Mouse (Mus musculus) kidney, postnatal 10 days (tissue): ENCODE results near the gene Cmip.

Source experiments
- DNase-seq: peaks from one replicate; pipeline ENCODE4 v3.0.0; 2021; ENCODE audit warnings: mixed read lengths

Cmip gene

DNA sequence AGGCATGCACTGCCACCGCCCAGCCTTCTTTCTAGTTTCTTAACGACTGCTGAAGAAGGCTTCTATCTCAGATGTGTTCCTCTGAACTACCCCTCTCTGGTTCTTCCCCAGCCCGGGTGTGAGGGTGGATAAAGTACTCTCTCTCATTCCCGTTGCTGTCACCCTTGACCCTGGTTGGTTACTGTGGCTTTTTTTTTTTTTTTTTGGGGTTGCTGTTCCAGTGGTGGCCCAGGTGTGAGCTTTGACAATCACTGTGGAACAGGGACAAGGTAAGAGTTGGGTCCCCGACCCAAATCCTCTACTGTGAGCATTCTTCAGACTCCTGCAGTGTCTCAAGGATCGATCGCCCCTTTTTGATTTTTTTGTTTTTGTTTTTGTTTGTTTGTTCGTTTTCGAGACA, 214.8 kb downstream of the Cmip start:
- no peak for DNase-seq

- no peak for DNase-seq
Observed at GRCm38 (mm10) chr8:117472332-117472731, 215.5 kb downstream of the Cmip start.

DNA sequence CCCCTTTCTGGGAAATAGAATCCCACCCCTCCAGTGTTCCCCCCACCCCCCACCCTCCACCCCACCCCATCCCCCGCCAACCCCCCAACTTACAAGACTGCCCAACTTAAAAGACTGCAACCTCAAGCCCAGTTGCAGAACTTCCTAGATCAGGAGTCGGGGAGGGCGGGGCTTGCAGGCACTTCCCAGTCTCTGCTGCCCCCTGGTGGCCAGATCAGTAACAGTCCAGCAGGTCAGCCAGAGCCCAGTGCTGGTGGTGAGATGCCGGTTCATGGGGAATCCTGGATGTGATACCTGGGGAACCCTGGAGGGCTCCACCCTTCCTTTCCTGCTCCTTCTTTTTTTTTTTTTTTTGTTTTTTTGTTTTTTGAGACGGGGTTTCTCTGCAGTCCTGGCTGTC, 218.1 kb downstream of the Cmip start:
- DNase-seq: peak; percentile 97

GRCm38 (mm10) chr8:117475819-117476218, 219.0 kb downstream of the Cmip start:
- no peak for DNase-seq

DNA sequence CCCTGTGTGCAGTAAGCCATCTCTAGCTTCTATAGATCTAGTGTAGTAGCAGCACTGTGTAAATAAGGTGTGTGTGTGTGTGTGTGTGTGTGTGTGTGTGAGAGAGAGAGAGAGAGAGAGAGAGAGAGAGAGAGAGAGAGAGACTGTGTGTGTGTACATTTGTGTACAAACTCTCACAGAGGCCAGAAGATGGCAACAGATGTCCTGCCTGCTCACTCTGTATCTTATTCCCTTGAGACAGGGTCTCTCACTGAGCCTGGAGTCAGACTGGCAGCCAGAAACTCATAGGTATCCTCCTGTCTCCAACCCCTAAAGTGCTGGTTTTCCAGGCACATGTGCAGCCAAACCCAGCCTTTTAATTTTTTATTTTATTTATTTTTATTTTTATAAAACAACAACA, 221.2 kb downstream of the Cmip start:
- no peak for DNase-seq

GRCm38 (mm10) chr8:117479996-117480395, 223.1 kb downstream of the Cmip start:
- no peak for DNase-seq

DNA sequence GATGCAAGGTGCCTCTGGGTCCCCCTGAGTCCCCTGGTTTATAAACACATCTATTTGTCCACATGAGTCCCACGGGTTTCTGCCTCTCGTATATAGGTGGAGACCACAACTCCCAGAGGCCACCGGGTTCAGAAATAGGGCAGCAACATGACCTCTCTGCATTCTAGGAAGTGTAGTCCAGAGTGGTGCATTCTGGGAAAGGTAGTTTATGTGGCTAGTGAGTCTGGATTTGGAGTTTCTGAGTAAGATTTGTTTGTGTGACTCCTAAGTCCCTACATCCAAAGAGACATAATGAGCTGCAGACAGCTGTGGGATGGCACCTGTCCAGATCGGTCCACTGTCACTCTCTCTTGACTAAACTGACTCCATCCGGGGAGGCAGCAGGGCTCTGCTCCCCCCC, 223.7 kb downstream of the Cmip start:
- no peak for DNase-seq

DNA sequence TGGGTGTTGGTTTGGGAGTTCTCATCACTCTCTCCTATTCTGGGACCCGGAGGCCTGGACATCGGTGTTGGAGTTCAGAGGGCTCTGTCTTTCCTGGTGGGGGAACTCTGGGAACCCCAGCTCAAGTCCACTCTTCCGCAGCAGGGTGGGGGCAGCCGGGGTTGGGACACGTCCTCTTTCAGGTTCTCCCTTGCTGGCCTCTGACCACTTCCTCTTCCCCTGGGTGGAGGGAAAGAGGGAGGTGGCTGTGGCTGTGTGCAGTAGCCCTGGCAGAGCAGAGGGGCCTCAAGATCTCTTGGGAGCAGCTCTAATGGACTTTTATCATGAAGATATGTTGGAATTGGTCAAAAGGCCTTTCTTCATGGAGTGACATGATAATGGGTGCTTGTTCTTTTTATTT, 225.0 kb downstream of the Cmip start:
- DNase-seq: no peak

DNA sequence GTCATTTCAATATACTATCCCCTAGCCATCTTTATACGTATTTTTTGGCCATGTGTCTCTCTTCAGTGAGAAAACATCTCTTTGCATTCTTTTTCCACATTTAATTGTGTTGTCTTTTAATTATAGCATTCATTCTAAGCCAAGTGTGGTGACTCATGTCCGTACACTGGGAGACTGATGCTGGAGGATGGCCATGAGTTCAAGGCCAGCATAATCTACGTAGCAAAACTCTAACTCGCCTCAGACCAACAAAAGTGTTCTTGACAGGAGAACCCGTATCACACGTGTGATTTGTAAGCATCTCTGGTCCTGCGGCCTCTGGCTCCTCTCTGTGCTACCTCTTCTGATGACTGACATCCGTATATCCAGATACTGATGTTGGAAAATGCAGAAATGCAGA, 227.9 kb downstream of the Cmip start:
- DNase-seq: no peak

GRCm38 (mm10) chr8:117485316-117485715, 228.5 kb downstream of the Cmip start:
- DNase-seq: no peak

DNA sequence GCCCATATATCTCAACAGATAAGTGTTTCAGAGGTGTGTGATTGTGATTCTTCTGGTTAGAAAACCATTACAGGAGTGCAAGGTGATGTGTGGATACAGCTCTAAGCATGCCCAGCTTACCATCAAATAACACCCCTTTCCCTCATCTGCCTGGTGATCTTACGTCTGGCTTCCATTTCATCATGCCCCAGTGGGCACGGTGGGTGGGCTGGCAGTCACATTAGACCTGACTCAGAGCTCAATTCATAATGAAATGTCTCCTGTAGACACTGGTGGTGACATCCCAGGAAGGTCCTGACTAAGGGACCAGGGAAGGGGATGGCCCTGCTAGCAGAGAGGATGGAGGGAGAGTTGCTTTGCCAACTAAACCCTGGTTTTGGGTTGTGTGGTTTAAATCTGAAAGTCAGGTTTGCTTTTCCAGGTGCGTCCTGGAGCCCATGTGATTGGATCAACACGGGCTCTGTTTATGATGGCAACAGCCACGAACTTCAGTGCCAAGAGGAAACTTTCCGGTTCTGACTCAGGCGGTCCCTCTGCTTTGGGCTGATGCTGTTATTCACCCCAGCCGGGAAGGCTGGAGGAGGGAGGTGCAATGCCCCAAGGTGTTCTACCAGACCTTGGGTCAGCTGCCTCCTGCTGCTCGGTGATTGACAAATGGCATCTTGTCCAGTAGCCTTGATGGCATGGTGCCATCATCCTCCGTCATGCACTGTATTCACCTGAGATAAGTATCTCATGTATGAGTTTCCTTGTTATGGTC, 231.6 kb downstream of the Cmip start:
- DNase-seq: no peak

- DNase-seq: no peak
Observed at GRCm38 (mm10) chr8:117493543-117493942, 236.7 kb downstream of the Cmip start.

DNA sequence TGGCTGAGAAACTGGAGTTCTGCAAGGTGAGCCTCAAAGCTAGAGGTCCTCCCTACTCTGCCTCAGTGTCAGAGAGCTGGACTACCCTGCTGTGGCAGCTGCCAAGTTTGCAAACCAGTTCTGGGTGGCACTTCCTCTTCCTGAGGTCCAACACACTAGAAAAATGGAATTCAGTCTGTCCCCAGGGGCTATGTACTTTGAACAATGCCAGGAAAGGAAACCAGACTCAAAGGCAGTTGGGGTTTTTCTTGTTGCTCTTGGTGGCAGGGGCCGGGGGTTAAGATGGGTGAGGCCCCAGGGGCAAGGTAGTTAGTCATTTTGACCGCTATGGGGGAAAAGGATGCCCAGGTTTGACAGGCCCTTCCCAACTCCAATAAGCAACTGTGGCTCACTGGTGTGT, 238.0 kb downstream of the Cmip start:
- DNase-seq: no peak

GRCm38 (mm10) chr8:117498179-117498914, 241.5 kb downstream of the Cmip start, which contains the start of gene Plcg2:
Gene Plcg2 (plus strand): TSS chr8:117498291.
- DNase-seq: peak; percentile 61

DNA sequence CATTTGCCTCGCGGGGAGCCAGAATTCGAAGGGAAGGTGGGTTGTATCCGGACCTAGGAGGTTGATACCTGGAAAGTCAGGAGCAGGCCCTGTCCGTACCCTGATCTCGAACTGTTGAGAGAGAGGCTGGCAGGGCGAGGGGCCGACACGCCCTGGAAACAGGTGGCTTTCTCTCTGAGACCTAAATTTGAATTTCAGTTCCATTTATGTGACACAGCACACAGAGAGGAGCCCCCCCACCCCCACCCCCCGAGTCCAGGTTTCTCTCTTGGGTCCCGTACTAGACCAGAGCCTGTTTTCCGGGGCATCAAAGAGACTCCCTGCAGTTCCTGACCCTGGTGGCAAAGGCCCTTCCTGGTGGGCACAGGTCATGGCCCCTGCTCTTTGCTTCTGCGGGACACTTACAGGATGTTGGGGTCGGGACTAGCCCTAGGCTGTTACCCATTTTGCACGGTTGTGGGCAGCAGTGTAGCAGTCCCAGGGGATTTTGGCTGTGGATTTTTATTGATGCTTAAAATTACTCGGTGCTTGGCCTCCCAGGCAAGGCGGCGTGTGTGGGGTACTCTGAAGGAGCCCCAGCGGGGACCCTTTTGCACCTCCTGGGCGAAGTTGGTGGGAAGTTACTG, 242.2 kb downstream of the Cmip start:
- no peak for DNase-seq

DNA sequence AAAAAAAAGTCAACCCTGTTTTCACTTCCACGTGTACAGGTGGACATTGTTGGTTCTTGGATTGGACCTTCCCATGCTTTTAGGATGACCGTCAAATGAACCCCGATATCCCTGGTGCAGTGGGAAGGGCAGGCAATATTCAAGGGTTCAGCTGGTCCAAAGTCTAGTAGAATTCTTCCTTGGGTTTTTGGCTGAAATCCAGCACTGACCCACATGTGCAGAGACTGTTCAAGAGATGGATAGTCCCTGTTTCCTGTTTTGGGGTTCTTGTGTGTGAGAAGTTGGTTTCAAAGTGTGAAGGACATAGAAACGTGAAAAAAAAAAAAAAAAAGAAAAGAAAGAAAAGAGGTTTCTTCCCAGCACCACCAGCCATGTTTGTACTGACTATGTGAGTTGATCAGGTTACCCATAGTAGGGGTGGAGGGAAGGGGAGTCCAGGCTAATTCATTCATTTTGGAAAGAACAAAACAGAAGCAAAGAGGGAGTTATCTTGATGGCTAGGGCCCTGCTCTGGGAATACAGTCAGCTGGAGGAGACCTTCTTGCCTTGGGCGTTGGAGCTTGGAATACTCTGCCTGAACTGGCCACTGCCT, 243.5 kb downstream of the Cmip start:
- DNase-seq: no peak

DNA sequence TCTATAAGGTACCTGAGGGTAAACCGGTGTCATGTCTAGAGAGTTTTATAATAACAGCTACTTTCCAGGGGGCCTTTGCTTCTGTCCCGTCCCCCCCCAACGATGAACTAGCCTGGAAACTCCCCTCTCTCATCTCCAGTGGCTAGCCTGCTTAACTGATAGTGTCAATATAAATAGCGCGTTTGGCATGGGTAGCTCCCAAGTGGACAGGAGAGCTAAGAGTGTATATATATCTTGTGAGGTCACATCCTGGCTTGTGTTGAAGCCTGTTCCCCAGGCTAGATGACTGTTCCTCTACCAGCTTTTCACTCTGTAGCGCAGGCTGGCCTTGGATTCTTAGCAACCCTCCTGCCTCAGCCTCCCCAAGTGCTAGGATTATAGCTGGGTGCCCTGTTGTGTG, 244.5 kb downstream of the Cmip start:
- DNase-seq: no peak

GRCm38 (mm10) chr8:117503405-117504069, 246.7 kb downstream of the Cmip start:
- DNase-seq: no peak

GRCm38 (mm10) chr8:117507703-117508102, 250.8 kb downstream of the Cmip start:
- DNase-seq: no peak
